Mouse (Mus musculus) ovary, adult 18-20 months (tissue): ENCODE results near the gene Ifi35.
"Not testable (repeated sequence)": the region's sequence is repeated elsewhere in the genome, so short reads cannot be mapped to it uniquely, and the experiment has no call there.

Source experiments
- DNase-seq: peaks from one replicate; pipeline ENCODE4 v3.0.0; 2022; ENCODE audit warnings: low spot score, mixed read lengths

Ifi35 gene

GRCm38 (mm10) chr11:101468731-101469130, 20.5 kb downstream of the Ifi35 start:
- DNase-seq: no peak

- DNase-seq: no peak
Measured at GRCm38 (mm10) chr11:101469155-101469554, 20.9 kb downstream of the Ifi35 start.

- DNase-seq: no peak
Measured at GRCm38 (mm10) chr11:101470206-101470605, 22.0 kb downstream of the Ifi35 start.

- DNase-seq: no peak
Measured at GRCm38 (mm10) chr11:101471926-101472325, 23.7 kb downstream of the Ifi35 start.

- no peak for DNase-seq
Measured at GRCm38 (mm10) chr11:101472336-101472735, 24.1 kb downstream of the Ifi35 start.

GRCm38 (mm10) chr11:101473686-101474085, 25.5 kb downstream of the Ifi35 start:
- DNase-seq: not testable (repeated sequence)

GRCm38 (mm10) chr11:101474298-101474697, 26.1 kb downstream of the Ifi35 start:
- no peak for DNase-seq

- DNase-seq: not testable (repeated sequence)
Measured at GRCm38 (mm10) chr11:101476361-101476760, 28.2 kb downstream of the Ifi35 start.

GRCm38 (mm10) chr11:101477194-101477551, 29.0 kb downstream of the Ifi35 start:
- no peak for DNase-seq

- DNase-seq: no peak
Measured at GRCm38 (mm10) chr11:101477552-101478211, 29.5 kb downstream of the Ifi35 start.

GRCm38 (mm10) chr11:101479171-101479635, 31.0 kb downstream of the Ifi35 start:
- DNase-seq: no peak

GRCm38 (mm10) chr11:101480912-101481311, 32.7 kb downstream of the Ifi35 start:
- no peak for DNase-seq

- no peak for DNase-seq
Measured at GRCm38 (mm10) chr11:101483804-101484203, 35.6 kb downstream of the Ifi35 start.

GRCm38 (mm10) chr11:101484245-101484644, 36.0 kb downstream of the Ifi35 start:
- DNase-seq: no peak

- DNase-seq: no peak
Measured at GRCm38 (mm10) chr11:101484814-101485213, 36.6 kb downstream of the Ifi35 start.

- no peak for DNase-seq
Measured at GRCm38 (mm10) chr11:101485509-101486028, 37.4 kb downstream of the Ifi35 start.

- DNase-seq: no peak
Measured at GRCm38 (mm10) chr11:101486126-101486525, 37.9 kb downstream of the Ifi35 start.

GRCm38 (mm10) chr11:101506269-101506780, 58.1 kb downstream of the Ifi35 start:
- no peak for DNase-seq

- DNase-seq: no peak
Measured at GRCm38 (mm10) chr11:101507090-101507489, 58.9 kb downstream of the Ifi35 start.
